Mouse (Mus musculus): ENCODE measurements around the gene Nf1.

DNA sequence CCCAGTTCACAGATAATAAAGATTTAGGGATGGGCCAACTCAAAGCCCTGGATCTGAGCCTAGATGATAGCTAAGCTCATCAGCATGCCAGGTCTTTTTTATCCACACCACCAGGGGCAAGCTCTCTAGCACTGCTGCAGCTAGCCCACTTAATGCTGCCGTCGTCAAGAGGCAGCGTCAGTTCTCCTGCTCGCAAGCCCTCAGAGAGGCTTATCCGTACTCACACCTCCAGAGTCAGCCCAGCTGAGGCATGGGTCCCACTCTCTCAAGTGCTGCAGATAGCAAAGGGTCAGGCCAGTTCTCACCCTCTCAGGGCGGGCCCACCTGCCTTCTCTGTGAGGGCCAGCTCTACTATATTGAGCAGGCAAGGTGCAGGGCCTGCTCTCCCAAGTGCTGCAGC, 193.8 kb downstream of the Nf1 start:
- TF ChIP-seq GATA1 (IDR thresholded peaks at IDR 0.05; ENCODE audit: low read length), result no peak
- no peak for TF ChIP-seq TAL1 (IDR thresholded peaks at IDR 0.05; ENCODE audit: low read length)

Measured in erythroblast, embryonic 14.5 days (primary cell).